Mouse (Mus musculus): ENCODE measurements around the gene Naa60. TPM values are rescaled to one million over a fixed set of nuclear protein-coding genes. Genes with fewer than 3 reads are reported as not detected.
"Not testable (repeated sequence)": the region's sequence is repeated elsewhere in the genome, so short reads cannot be mapped to it uniquely, and the experiment has no call there.

Gene Naa60
- total RNA-seq (2017) = 30.0 and 39.6 TPM in 2 replicates

DNA sequence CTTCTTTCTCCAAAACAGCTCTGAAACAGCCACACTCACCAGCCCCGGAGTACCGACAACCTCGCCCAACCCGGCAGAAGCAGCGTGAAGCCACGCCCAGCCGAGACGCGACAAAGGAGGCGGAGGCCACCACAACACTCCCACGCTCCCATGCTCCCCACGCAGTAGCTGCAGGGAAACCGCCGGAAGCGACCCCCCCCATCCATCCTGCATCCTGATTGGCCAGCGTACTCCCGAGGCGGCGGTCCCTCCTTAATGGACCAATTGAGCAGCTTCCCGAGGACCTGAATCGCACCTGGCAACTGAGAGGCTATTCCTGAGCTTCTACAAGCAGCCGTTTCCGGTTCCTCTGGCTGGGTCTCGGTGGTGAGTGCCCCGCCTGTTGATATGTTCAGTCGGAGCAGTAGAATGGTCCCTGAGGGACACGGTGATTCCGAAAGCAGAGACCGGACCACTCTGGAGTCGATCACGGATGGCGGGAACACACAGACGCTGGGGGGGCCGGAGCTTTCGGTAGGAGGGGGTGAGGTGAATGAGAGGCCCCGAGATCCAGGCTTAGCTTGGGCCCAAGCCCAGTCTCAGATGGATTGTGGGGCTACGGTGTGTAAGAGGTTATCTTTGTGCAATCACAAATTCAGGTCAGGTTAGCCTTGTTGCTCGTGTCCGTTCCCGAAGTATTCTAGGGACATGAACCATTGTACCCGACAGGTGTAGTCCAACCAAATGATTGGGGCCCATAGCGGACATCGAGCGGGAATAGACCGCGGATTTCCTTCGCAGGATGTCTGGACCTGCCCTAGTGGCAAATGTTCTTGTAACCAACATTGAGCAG lies at the start of gene Naa60:
Gene Naa60 (plus strand): TSS at position 160 of the 832 bp plus-strand sequence.
- peak; percentile 97 for ATAC-seq (replicated peaks; ENCODE audit: low read depth, poor library complexity, severe bottlenecking)

GRCm38 (mm10) chr16:3828021-3828420 lies 44.2 kb upstream of the Naa60 start:
- ATAC-seq (replicated peaks; ENCODE audit: low read depth, poor library complexity, severe bottlenecking) = no peak

DNA sequence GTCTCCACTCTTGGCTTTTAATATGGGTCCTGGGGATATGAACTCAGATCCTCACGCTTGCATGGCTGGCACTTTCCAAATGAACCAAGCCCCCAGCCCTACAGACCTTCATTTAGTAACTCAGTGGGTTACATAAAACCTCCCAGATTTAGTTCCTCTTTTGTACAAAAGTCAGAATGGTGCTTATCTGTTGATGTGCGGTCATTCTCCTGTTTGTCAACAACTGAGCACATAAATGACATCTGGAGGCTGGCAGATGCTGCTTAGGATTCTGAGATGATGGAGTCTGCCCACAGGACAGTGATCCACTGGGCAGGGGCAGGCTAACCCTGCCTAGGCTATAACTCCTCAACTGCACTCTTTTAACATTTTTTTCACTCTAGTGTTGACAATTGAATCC lies 42.4 kb upstream of the Naa60 start:
- ATAC-seq (replicated peaks; ENCODE audit: low read depth, poor library complexity, severe bottlenecking) = peak; percentile 47; the same call in 1 of the 2 replicates

GRCm38 (mm10) chr16:3830588-3831109 lies 41.5 kb upstream of the Naa60 start, which contains the start of gene Olfr15:
Olfr15 (plus strand) TSS chr16:3830878.
- ATAC-seq (replicated peaks; ENCODE audit: low read depth, poor library complexity, severe bottlenecking) = 0 out of 2 replicates have a peak, but pooled peaks have one; percentile 42

- no peak for ATAC-seq (replicated peaks; ENCODE audit: low read depth, poor library complexity, severe bottlenecking)
These were observed 36.7 kb upstream of the Naa60 start for GRCm38 (mm10) chr16:3835461-3835860.

DNA sequence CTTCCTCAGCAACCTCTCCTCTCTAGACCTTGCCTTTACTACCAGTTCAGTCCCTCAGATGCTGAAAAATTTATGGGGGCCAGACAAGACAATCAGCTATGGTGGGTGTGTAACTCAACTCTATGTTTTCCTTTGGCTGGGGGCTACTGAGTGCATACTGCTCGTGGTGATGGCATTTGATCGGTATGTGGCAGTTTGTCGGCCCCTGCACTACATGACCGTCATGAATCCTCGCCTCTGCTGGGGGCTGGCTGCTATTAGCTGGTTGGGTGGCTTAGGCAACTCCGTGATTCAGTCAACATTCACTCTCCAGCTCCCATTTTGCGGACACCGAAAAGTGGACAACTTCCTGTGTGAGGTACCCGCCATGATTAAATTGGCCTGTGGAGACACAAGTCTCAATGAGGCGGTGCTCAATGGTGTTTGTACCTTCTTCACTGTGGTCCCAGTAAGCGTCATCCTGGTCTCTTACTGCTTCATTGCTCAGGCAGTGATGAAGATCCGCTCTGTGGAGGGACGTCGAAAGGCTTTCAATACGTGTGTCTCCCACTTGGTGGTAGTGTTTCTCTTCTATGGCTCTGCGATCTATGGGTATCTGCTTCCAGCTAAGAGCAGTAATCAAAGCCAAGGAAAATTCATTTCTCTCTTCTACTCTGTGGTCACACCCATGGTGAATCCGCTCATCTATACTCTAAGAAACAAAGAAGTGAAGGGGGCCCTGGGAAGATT lies 32.9 kb upstream of the Naa60 start:
- ATAC-seq (replicated peaks; ENCODE audit: low read depth, poor library complexity, severe bottlenecking) = peak; percentile 86

DNA sequence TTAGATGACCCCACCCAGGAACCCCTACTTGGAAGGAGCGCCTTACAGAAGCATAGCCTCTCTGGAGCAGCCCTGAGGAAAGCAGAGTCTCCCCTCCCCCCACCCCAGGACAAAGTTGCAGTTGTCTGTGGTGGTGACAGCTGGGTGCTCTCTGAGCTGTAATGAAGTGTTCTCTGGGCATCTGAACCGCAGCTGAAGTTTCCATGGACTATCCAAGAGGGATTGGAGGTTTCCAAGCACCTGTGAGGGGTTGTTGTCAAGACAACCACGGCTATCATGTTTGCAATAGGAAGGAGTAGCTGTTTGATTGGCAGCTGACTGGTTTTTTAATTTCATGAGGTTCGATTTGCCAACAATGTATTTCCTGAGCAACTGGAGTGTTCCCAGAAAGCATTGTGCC lies 29.2 kb upstream of the Naa60 start:
- no peak for ATAC-seq (replicated peaks; ENCODE audit: low read depth, poor library complexity, severe bottlenecking)

- no peak for ATAC-seq (replicated peaks; ENCODE audit: low read depth, poor library complexity, severe bottlenecking)
These were observed 28.4 kb upstream of the Naa60 start for GRCm38 (mm10) chr16:3843796-3844195.

DNA sequence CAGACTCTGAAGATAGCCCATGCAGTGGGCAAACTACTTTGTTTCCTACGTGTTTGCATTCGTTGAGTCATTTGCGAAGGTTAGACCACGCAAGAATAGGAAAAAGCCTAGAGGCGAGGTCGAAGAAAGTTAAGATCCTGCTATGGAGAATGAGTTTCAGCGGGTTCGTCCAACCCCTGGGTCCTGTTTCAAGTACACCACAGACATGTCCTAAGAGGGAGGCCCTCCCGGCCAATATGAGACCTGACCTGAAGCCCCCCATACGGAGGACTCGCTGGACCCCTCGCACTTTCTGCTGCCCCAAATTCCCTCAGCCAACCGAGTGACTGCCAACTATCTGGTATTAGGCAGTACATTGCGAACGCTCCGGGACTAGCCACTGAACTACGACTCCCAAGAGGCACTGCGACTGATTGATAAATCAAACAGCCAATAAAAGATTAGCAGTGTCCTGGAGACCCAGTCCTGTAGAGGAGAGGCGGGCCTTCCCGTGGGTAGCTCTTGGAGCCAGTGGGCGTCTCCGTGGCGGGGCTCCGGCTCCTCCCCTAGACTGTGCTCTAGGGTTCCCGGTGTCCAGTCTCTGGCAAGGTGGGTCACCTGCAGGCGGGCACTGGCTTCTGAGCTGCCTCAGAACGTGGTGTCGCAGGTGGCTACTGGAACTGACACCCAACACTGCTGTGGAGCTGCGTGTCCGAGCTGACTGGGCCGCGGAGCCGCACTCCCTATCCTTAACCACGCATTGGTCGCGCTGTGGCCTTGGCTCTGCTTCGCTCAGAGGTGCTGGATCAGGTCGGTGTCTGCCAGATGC lies 25.3 kb upstream of the Naa60 start, which contains the start of gene Zfp174:
Gene Zfp174 (plus strand): TSS at position 558 of the 808 bp plus-strand sequence.
- peak; percentile 99 for ATAC-seq (replicated peaks; ENCODE audit: low read depth, poor library complexity, severe bottlenecking)

DNA sequence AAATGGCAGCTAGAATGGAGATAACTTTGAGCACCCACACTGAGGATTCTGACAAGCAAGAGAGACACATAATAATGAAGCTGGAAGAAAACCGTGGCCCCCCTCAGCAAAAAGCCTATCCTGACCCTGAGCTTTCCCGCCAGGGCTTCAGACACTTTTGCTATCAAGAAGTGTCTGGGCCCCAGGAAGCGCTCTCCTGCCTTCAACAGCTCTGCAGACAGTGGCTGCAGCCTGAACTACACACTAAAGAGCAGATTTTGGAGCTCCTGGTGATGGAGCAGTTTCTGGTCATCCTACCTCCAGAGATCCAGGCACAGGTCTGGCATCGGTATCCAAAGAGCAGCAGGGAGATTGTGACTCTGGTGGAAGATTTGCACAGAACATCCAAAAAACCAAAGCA lies 24.3 kb upstream of the Naa60 start:
- no peak for ATAC-seq (replicated peaks; ENCODE audit: low read depth, poor library complexity, severe bottlenecking)

DNA sequence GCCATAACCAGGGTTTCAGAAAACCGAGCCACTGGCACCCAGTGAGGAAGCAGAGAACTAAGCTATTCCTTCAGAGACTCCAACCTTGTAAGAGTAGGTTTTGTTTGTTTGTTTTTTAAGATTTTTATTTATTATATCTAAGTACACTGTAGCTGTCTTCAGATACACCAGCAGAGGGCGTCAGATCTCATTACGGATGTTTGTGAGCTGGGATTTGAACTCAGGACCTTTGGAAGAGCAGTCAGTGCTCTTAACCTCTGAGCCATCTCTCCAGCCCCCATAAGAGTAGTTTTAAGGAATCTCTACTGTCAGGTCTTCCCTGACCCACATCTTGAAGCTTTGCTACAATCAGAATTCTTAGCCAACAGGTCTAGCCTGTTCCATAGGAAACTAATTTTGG lies 23.8 kb upstream of the Naa60 start:
- ATAC-seq (replicated peaks; ENCODE audit: low read depth, poor library complexity, severe bottlenecking) = no peak

DNA sequence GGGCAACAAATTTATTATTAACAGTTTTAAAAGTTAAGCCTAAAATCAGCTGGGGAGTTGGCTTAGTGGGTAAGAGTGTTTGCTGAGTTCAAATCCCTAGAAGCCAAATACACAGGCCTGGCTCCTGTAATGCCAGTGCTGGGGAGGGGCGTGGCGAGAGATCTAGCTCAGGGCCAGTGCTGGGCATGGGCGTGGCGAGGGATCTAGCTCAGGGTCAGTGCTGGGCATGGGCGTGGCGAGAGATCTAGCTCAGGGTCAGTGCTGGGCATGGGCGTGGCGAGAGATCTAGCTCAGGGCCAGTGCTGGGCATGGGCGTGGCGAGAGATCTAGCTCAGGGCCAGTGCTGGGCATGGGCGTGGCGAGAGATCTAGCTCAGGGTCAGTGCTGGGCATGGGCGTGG lies 20.9 kb upstream of the Naa60 start:
- ATAC-seq (replicated peaks; ENCODE audit: low read depth, poor library complexity, severe bottlenecking) = not testable (repeated sequence)

DNA sequence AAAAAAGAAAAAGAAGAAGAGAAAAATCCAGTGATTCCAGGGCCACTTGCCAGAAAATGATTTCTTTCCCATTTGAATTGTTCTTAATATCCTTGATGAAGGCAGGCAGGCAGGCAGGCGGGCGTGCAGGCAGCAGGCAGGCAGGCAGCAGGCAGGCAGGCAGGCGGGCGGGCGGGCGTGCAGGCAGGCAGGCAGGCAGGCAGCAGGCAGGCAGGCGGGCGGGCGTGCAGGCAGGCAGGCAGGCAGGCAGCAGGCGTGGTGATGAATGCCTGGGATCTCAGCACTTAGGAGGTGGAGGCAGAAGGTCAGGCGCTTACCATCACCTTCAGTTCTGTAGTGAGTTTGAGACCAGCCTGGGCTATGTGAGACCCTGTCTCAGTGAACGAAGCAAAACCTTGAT lies 19.6 kb upstream of the Naa60 start:
- no peak for ATAC-seq (replicated peaks; ENCODE audit: low read depth, poor library complexity, severe bottlenecking)

- ATAC-seq (replicated peaks; ENCODE audit: low read depth, poor library complexity, severe bottlenecking) = no peak
These were observed 17.6 kb upstream of the Naa60 start for GRCm38 (mm10) chr16:3854437-3855182.

DNA sequence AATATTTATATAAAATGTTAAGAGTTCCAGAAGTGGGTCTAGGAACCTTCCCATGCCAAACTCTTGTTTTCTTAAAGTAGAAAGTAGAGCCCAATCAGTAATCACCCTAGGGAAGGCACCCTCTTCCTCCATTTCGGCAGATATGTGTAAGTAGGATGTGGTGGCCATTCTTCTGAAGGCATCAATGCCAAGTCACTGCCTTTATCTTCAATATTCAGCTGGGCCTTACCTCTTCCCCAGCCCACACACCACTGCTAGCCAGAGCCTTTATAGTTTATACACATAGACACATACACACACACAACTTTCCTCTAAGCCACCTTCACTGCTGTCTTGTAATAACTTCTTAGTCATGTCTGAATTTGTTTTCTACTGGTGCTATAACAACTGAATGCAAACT lies 16.4 kb upstream of the Naa60 start:
- peak; percentile 80 for ATAC-seq (replicated peaks; ENCODE audit: low read depth, poor library complexity, severe bottlenecking)

GRCm38 (mm10) chr16:3859254-3859653 lies 12.9 kb upstream of the Naa60 start:
- ATAC-seq (replicated peaks; ENCODE audit: low read depth, poor library complexity, severe bottlenecking) = peak; percentile 68

- peak; percentile 31; the same call in 1 of the 2 replicates for ATAC-seq (replicated peaks; ENCODE audit: low read depth, poor library complexity, severe bottlenecking)
These were observed 360 bp upstream of the Naa60 start for GRCm38 (mm10) chr16:3871815-3872214.

DNA sequence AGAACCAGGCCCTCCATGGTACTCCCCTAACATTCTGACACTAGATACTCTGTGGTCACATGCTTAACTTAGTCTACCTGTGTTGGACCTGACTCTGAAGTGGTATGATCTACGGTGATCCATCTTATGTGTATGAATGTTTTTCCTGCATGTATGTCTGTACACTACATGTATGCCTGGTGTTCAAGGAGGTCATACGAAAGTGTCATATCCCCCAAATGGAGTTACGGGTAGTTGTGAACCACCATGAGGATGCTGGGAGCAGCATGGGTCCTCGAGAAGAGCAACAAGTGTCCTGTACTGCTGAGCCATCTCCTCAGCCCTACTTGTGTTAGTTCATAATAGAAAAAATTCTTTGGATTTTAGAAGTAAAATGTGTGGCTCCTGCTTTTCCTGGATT lies 4.2 kb downstream of the Naa60 start:
- no peak for ATAC-seq (replicated peaks; ENCODE audit: low read depth, poor library complexity, severe bottlenecking)
